In the genomic region with DNA sequence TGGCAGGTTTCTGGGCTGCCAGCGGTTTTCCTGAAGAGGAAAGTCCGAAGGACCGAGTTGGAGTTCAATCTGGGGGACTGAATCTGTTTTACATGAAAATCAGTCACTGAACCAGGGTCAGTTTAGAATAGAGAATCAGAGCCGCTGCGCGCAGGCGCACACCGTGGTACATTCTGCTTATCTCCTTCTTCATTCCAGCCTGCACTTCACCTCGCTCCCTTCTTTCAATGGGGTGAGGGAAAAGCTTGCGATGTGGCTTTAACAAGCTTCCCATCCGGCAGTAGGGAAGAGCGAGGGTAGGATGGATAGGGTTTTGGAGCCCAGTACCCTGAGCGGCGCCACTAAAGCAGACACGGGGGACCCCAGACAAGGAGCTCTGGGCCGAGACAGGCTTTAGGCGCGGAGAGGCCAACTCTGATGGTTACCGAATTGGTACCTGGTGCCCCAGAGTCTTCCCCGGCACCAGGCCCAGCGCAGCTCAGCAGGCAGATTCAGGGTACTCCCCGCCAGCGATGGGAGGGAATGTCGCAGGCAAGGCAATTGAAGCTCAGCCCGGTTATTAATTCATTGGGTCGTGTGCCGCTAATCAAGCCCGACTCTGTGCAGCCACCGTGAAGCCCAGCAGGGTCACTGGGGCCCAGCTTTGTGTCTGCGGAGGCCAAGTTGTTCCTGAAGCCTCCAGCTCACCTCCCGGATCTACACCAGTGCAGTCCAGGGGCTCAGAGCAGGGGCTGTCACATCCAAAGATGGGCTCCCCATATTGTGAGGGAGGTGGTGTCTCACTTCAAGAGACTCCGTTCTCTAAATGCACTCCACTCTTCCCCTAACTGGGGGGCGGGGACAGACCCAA, we compare ENCODE assay signal across 9 mouse cellular contexts. TPM values are rescaled to one million over a fixed set of nuclear protein-coding genes. Genes with fewer than 3 reads are reported as not detected.
DNase-seq lines count a peak whose midpoint lies in the region; ATAC-seq lines count a peak whose summit lies in the region.
"Had no signal": no experiment of that assay in that cellular context is flagged by ENCODE, and none has a peak within 500 bp of the region (broad histone marks: within the 10 kb centered on the region; RNA-seq: fewer than 3 reads in every experiment).

No protein-coding gene starts in this region.

- no peak overlapping the region for H3K27ac ChIP-seq in heart, embryonic 10.5 days
- H3K27ac ChIP-seq in forebrain, embryonic 14.5 days (ENCODE audit: low read depth, low read length): no peak overlapping the region
- H3K27ac ChIP-seq in neural tube, embryonic 11.5 days (ENCODE audit: low read depth, low read length): no peak overlapping the region
- H3K27ac ChIP-seq: liver, embryonic 15.5 days had no signal

- WGBS in heart, embryonic 10.5 days: 2% methylated on average over 33 of the region's 33 CpGs
- WGBS in forebrain, embryonic 14.5 days: 1% methylated on average over 33 of the region's 33 CpGs
- 1% methylated on average over 33 of the region's 33 CpGs for WGBS in neural tube, embryonic 11.5 days

- no peak overlapping the region for H3K9ac ChIP-seq in forebrain, embryonic 14.5 days (ENCODE audit: low read length)
- H3K9ac ChIP-seq in neural tube, embryonic 11.5 days (ENCODE audit: low read length): peak overlapping the region; percentile 22; the same call in 1 of the 2 replicates
- H3K9ac ChIP-seq: liver, embryonic 15.5 days had no signal

- no peaks in the 10 kb centered on the region for H3K36me3 ChIP-seq in heart, embryonic 10.5 days
- no peaks in the 10 kb centered on the region for H3K36me3 ChIP-seq in forebrain, embryonic 14.5 days (ENCODE audit: control insufficient read depth, insufficient read depth, low read length)
- no peaks in the 10 kb centered on the region for H3K36me3 ChIP-seq in neural tube, embryonic 11.5 days (ENCODE audit: control insufficient read depth, insufficient read depth, low read length)
- H3K36me3 ChIP-seq: liver, embryonic 15.5 days had no signal

- no peaks in the 10 kb centered on the region for H3K9me3 ChIP-seq in heart, embryonic 10.5 days
- no peaks in the 10 kb centered on the region for H3K9me3 ChIP-seq in forebrain, embryonic 14.5 days (replicated peaks; ENCODE audit: control insufficient read depth, low read length)
- H3K9me3 ChIP-seq in neural tube, embryonic 11.5 days (ENCODE audit: control insufficient read depth, low read length): no peaks in the 10 kb centered on the region
- H3K9me3 ChIP-seq: liver, embryonic 15.5 days had no signal

- H3K4me3 ChIP-seq in heart, embryonic 10.5 days: peak overlapping the region; percentile 67
- H3K4me3 ChIP-seq in forebrain, embryonic 14.5 days (ENCODE audit: low read depth, low read length): peak overlapping the region; percentile 17
- H3K4me3 ChIP-seq in neural tube, embryonic 11.5 days (ENCODE audit: low read depth, low read length): peak overlapping the region; percentile 13

- no peak for ATAC-seq in forebrain, embryonic 14.5 days
- ATAC-seq in neural tube, embryonic 11.5 days (ENCODE audit: insufficient read depth, low FRiP score, low TSS enrichment): no peak
- no peak for ATAC-seq in CD4-positive, CD25-positive, alpha-beta regulatory T cell, adult 4 months

- H3K27me3 ChIP-seq in heart, embryonic 10.5 days (ENCODE audit: insufficient read depth, poor library complexity, severe bottlenecking): peaks cover 100% of the 10 kb centered on the region
- peaks cover 99% of the 10 kb centered on the region for H3K27me3 ChIP-seq in forebrain, embryonic 14.5 days (replicated peaks; ENCODE audit: control insufficient read depth, insufficient read depth, low read length)
- H3K27me3 ChIP-seq in neural tube, embryonic 11.5 days (ENCODE audit: control insufficient read depth, insufficient read depth, low read length): peaks cover 100% of the 10 kb centered on the region

- peaks cover 63% of the 10 kb centered on the region for H3K4me1 ChIP-seq in heart, embryonic 10.5 days
- H3K4me1 ChIP-seq in forebrain, embryonic 14.5 days (ENCODE audit: control insufficient read depth, insufficient read depth, low read length): peaks cover 11% of the 10 kb centered on the region
- H3K4me1 ChIP-seq in neural tube, embryonic 11.5 days (ENCODE audit: control insufficient read depth, insufficient read depth, low read length): peaks cover 17% of the 10 kb centered on the region
- H3K4me1 ChIP-seq: liver, embryonic 15.5 days had no signal

- DNase-seq in heart, embryonic 10.5 days (ENCODE audit: low spot score): no peak
- DNase-seq in heart, adult 9 months (ENCODE audit: low spot score in 2 of 2): no peak
- DNase-seq in forebrain, embryonic 14.5 days (ENCODE audit: low spot score): peak; percentile 29
- DNase-seq in kidney, postnatal 10 days: peak; percentile 23
- peak; percentile 48 for DNase-seq in neural tube, embryonic 11.5 days (ENCODE audit: low spot score)
- no peak for DNase-seq in right cerebral cortex, adult 18-20 months
- no peak for DNase-seq in layer of hippocampus, postnatal 36 days

- peak overlapping the region; percentile 72 for H3K4me2 ChIP-seq in forebrain, embryonic 14.5 days (ENCODE audit: low read length)
- H3K4me2 ChIP-seq in neural tube, embryonic 11.5 days (ENCODE audit: low read depth): peak overlapping the region; percentile 33

RNA-seq across cellular contexts. Expression of gene Shh, which starts 4.1 kb away (rescaled TPM):
- 0.10 and 0.68 TPM in 2 replicates for polyA plus RNA-seq in heart, embryonic 10.5 days (2016; fragmentation: Nextera tagmentation; extraction: Ambion mirVana)
- polyA plus RNA-seq in forebrain, embryonic 14.5 days (2014; fragmentation: Nextera tagmentation; extraction: Ambion mirVana): 0.70 and 0.84 TPM in 2 replicates
- 1.9 and 2.5 TPM in 2 replicates for polyA plus RNA-seq in neural tube, embryonic 11.5 days (2014; fragmentation: Nextera tagmentation; extraction: Ambion mirVana)
- polyA plus RNA-seq in CD4-positive, CD25-positive, alpha-beta regulatory T cell, adult 4 months (2017; shearing (Covaris generic)): not detected
- 1 to 10 TPM; 1.1 to 1.7 TPM for total RNA-seq in layer of hippocampus, postnatal 36 days (2021)
- polyA plus RNA-seq: liver, embryonic 15.5 days had no signal

Comparison
In these comparisons a context has a peak if more than half of its experiments do, and no peak if none do; other contexts are left out.
1. DNase-seq: peak in forebrain, embryonic 14.5 days (single experiment), kidney, postnatal 10 days (single experiment) and neural tube, embryonic 11.5 days (single experiment); none in heart, embryonic 10.5 days (single experiment), heart, adult 9 months (0 of 2), right cerebral cortex, adult 18-20 months (single experiment) and layer of hippocampus, postnatal 36 days (0 of 2).
2. H3K4me3 ChIP-seq: peak in every context shown above with its lines; median percentile 67 in heart, embryonic 10.5 days; 17 in forebrain, embryonic 14.5 days; 13 in neural tube, embryonic 11.5 days.